Mouse (Mus musculus) limb, embryonic 11.5 days (tissue): ENCODE data around the gene Tpcn1. TPM values are rescaled to one million over a fixed set of nuclear protein-coding genes. Genes with fewer than 3 reads are reported as not detected.
A peak's percentile ranks its signal among the peaks of the same experiment; 100 is the strongest.

ENCODE experiments used
- ATAC-seq: fragments of 200-750 bp; cut with Nextera tagmentation; 2 replicates; pipeline ENCODE4 v1.8.0; 2017; ENCODE audit warnings: low read depth; ENCODE audit not compliant: insufficient number of reproducible peaks, low FRiP score, low TSS enrichment
- DNase-seq: peaks from one replicate; pipeline ENCODE4 v3.0.0-alpha.2; 2015; ENCODE audit warnings: low spot score
- H3K27ac ChIP-seq: fragments of 300-500 bp; sonication (generic); replicated peaks from 2 replicates; pipeline ENCODE4 v1.5.1; 2014; ENCODE audit warnings: low read depth, mild to moderate bottlenecking, low read length
- H3K27me3 ChIP-seq: fragments of 300-500 bp; sonication (generic); 2 replicates; pipeline ENCODE4 v1.6.1; 2014; ENCODE audit warnings: mild to moderate bottlenecking, low read length, mixed read lengths; ENCODE audit not compliant: control insufficient read depth, insufficient read depth
- H3K36me3 ChIP-seq: fragments of 300-500 bp; sonication (generic); 2 replicates; pipeline ENCODE4 v1.6.1; 2014; ENCODE audit warnings: mild to moderate bottlenecking, low read length, moderate library complexity, mixed read lengths; ENCODE audit not compliant: control insufficient read depth, insufficient read depth
- H3K4me1 ChIP-seq: fragments of 300-500 bp; sonication (generic); 2 replicates; pipeline ENCODE4 v1.6.1; 2014; ENCODE audit warnings: low read length, mixed read lengths; ENCODE audit not compliant: control insufficient read depth, insufficient read depth
- H3K4me2 ChIP-seq: fragments of 300-500 bp; sonication (generic); 2 replicates; pipeline ENCODE4 v1.6.1; 2014; ENCODE audit warnings: low read depth, mild to moderate bottlenecking, moderate library complexity; ENCODE audit not compliant: severe bottlenecking
- H3K4me3 ChIP-seq: fragments of 300-500 bp; sonication (generic); 2 replicates; pipeline ENCODE4 v1.5.1; 2014; ENCODE audit warnings: low read depth, low read length
- H3K9ac ChIP-seq: fragments of 300-500 bp; sonication (generic); 2 replicates; pipeline ENCODE4 v1.6.1; 2014; ENCODE audit warnings: mild to moderate bottlenecking, low read length
- H3K9me3 ChIP-seq: fragments of 300-500 bp; sonication (generic); 2 replicates; pipeline ENCODE4 v1.6.1; 2016; ENCODE audit warnings: low read length; ENCODE audit not compliant: control insufficient read depth
- WGBS: fragments of 180-500 bp; shearing (Covaris S2); extraction: QIAGEN DNeasy Blood & Tissue Kit; methylation state at CpG from one replicate; pipeline ENCODE4 v1.1.7; 2014; 5-methylcytosine and 5-hydroxymethylcytosine counted together
- polyA plus RNA-seq: library from polyadenylated mRNA; unstranded; fragments of >200 nt; fragmentation: Nextera tagmentation; extraction: Ambion mirVana; gene quantifications from 2 replicates; pipeline ENCODE4 v1.2.1, GENCODE M21; 2014

Tpcn1 gene
- polyA plus RNA-seq, 1 experiment from 2014 or later = 13.9 TPM

- DNase-seq (peak; percentile 72), ATAC-seq (no peak)
- Histone ChIP-seq H3K4me1 (peaks cover 11% of the 10 kb centered on the region), H3K9ac (no peak overlapping the region), H3K4me2 (no peak overlapping the region), H3K27me3 (no peaks in the 10 kb centered on the region), H3K4me3 (no peak overlapping the region), H3K27ac (no peak overlapping the region), H3K9me3 (no peaks in the 10 kb centered on the region), H3K36me3 (peaks cover 28% of the 10 kb centered on the region)
- WGBS = 94% methylated on average over 4 of the region's 4 CpGs
Observed at GRCm38 (mm10) chr5:120615903-120616302, 27.4 kb upstream of the Tpcn1 start.

- Histone ChIP-seq H3K4me2 (peak overlapping the region; percentile 60), H3K27me3 (no peaks in the 10 kb centered on the region), H3K9ac (peak overlapping the region; percentile 70), H3K36me3 (peaks cover 9% of the 10 kb centered on the region; the same call in 1 of the 2 replicates), H3K27ac (peak overlapping the region; percentile 56), H3K9me3 (no peaks in the 10 kb centered on the region), H3K4me3 (peak overlapping the region; percentile 70), H3K4me1 (peaks cover 12% of the 10 kb centered on the region)
- WGBS = under 1% methylated on average over 69 of the region's 69 CpGs
- DNase-seq (peak; percentile 99), ATAC-seq (peak; percentile 93)
Observed at GRCm38 (mm10) chr5:120612822-120613604, 24.5 kb upstream of the Tpcn1 start.

GRCm38 (mm10) chr5:120612442-120612821 lies 24.0 kb upstream of the Tpcn1 start, which contains the start of the genes Rita1 and Ddx54:
Rita1 (minus strand) TSS chr5:120612589.
Ddx54 (plus strand) TSS chr5:120612739.
- Histone ChIP-seq H3K36me3 (peaks cover 8% of the 10 kb centered on the region; the same call in 1 of the 2 replicates), H3K9me3 (no peaks in the 10 kb centered on the region), H3K27ac (peak within 1 kb of the TSS; percentile 56), H3K4me3 (peak within 1 kb of the TSS; percentile 70), H3K4me2 (peak within 1 kb of the TSS; percentile 60), H3K27me3 (no peaks in the 10 kb centered on the region), H3K9ac (peak within 1 kb of the TSS; percentile 70), H3K4me1 (peaks cover 12% of the 10 kb centered on the region)
- DNase-seq (peak; percentile 98), ATAC-seq (peak; percentile 85; the same call in 1 of the 2 replicates)
- WGBS = under 1% methylated on average over 22 of the region's 22 CpGs

- Histone ChIP-seq H3K27ac (no peak overlapping the region), H3K4me2 (peak overlapping the region; percentile 60), H3K4me3 (peak overlapping the region; percentile 70), H3K9me3 (no peaks in the 10 kb centered on the region), H3K9ac (no peak overlapping the region; the same call in 1 of the 2 replicates), H3K36me3 (peaks cover 3% of the 10 kb centered on the region; the same call in 1 of the 2 replicates), H3K27me3 (no peaks in the 10 kb centered on the region), H3K4me1 (peaks cover 12% of the 10 kb centered on the region)
- ATAC-seq (no peak), DNase-seq (no peak)
- 54% methylated on average over 8 of the region's 8 CpGs for WGBS
Observed at GRCm38 (mm10) chr5:120611416-120611815, 22.9 kb upstream of the Tpcn1 start.

GRCm38 (mm10) chr5:120610906-120611305 lies 22.4 kb upstream of the Tpcn1 start:
- peaks cover 12% of the 10 kb centered on the region for H3K4me1 ChIP-seq
- H3K4me2 ChIP-seq = no peak overlapping the region
- no peak for DNase-seq
- H3K27ac ChIP-seq = no peak overlapping the region
- no peaks in the 10 kb centered on the region for H3K9me3 ChIP-seq
- 91% methylated on average over 5 of the region's 5 CpGs for WGBS
- no peak overlapping the region for H3K9ac ChIP-seq
- no peaks in the 10 kb centered on the region for H3K27me3 ChIP-seq
- no peak overlapping the region for H3K4me3 ChIP-seq
- peaks cover 2% of the 10 kb centered on the region; the same call in 1 of the 2 replicates for H3K36me3 ChIP-seq
- ATAC-seq = no peak

GRCm38 (mm10) chr5:120609246-120609775 lies 20.8 kb upstream of the Tpcn1 start:
- DNase-seq (no peak), ATAC-seq (no peak)
- 89% methylated on average over 16 of the region's 16 CpGs for WGBS
- Histone ChIP-seq H3K4me3 (no peak overlapping the region), H3K4me2 (no peak overlapping the region), H3K9me3 (no peaks in the 10 kb centered on the region), H3K4me1 (peaks cover 12% of the 10 kb centered on the region), H3K36me3 (no peaks in the 10 kb centered on the region), H3K27ac (no peak overlapping the region), H3K27me3 (no peaks in the 10 kb centered on the region), H3K9ac (no peak overlapping the region)

- ATAC-seq (no peak), DNase-seq (no peak)
- WGBS = 77% methylated on average over 3 of the region's 3 CpGs
- Histone ChIP-seq H3K4me3 (no peak overlapping the region), H3K9ac (no peak overlapping the region), H3K4me2 (no peak overlapping the region), H3K27ac (no peak overlapping the region), H3K9me3 (no peaks in the 10 kb centered on the region), H3K4me1 (peaks cover 8% of the 10 kb centered on the region), H3K27me3 (no peaks in the 10 kb centered on the region), H3K36me3 (no peaks in the 10 kb centered on the region)
Observed at GRCm38 (mm10) chr5:120607335-120607734, 18.9 kb upstream of the Tpcn1 start.

GRCm38 (mm10) chr5:120606590-120607200 lies 18.2 kb upstream of the Tpcn1 start:
- DNase-seq (no peak), ATAC-seq (no peak)
- Histone ChIP-seq H3K27me3 (no peaks in the 10 kb centered on the region), H3K4me3 (no peak overlapping the region), H3K4me2 (no peak overlapping the region), H3K4me1 (peaks cover 8% of the 10 kb centered on the region), H3K27ac (no peak overlapping the region), H3K9me3 (no peaks in the 10 kb centered on the region), H3K36me3 (no peaks in the 10 kb centered on the region), H3K9ac (no peak overlapping the region)
- WGBS = 60% methylated on average over 25 of the region's 25 CpGs
